Mouse (Mus musculus): Measurements from ENCODE around the gene Mdfi.

- TF ChIP-seq GATA1 (IDR thresholded peaks at IDR 0.05; ENCODE audit: borderline replicate concordance, low read length) (no peak), FLI1 (IDR thresholded peaks at IDR 0.05; ENCODE audit: low read length) (no peak)
These were observed 44.7 kb upstream of the Mdfi start for GRCm38 (mm10) chr17:47879207-47879606.

Measured in megakaryocyte, embryonic 14.5 days (primary cell).